Mouse (Mus musculus) cortical plate, adult 2 months (tissue): ENCODE results near the gene Hist1h2ac. TPM values are rescaled to one million over a fixed set of nuclear protein-coding genes. Genes with fewer than 3 reads are reported as not detected.
A peak's percentile ranks its signal among the peaks of the same experiment; 100 is the strongest.
"Not testable (repeated sequence)": the region's sequence is repeated elsewhere in the genome, so short reads cannot be mapped to it uniquely, and the experiment has no call there.

Source experiments
- H3K27ac ChIP-seq: fragments of 200-500 bp; 2 replicates; pipeline ENCODE4 v1.5.1; 2012; ENCODE audit warnings: low read length, control low read depth, inconsistent platforms; ENCODE audit not compliant: insufficient read depth
- H3K4me1 ChIP-seq: fragments of 200-500 bp; 2 replicates; pipeline ENCODE4 v1.6.1; 2011; ENCODE audit warnings: low read length; ENCODE audit not compliant: control insufficient read depth, insufficient read depth
- H3K4me3 ChIP-seq: fragments of 200-500 bp; 2 replicates; pipeline ENCODE4 v1.5.1; 2011; ENCODE audit warnings: mild to moderate bottlenecking, low read length, control low read depth; ENCODE audit not compliant: insufficient read depth
- CTCF ChIP-seq: fragments of 200-500 bp; IDR thresholded peaks from 2 replicates; pipeline ENCODE4 v1.5.1; 2011; ENCODE audit warnings: mild to moderate bottlenecking, control low read depth, low read length; ENCODE audit not compliant: insufficient read depth; ENCODE audit errors: extremely low read depth
- POLR2A ChIP-seq: fragments of 200-500 bp; IDR thresholded peaks from 2 replicates; pipeline ENCODE4 v1.6.1; 2011; ENCODE audit warnings: mild to moderate bottlenecking, low read length, control low read depth; ENCODE audit not compliant: insufficient read depth; ENCODE audit errors: extremely low read depth
- polyA plus RNA-seq: library from polyadenylated mRNA; depleted of rRNA; stranded (reverse); fragments of >200 nt; gene quantifications from 2 replicates; pipeline ENCODE4 v1.2.3, GENCODE M21; 2012

Gene Hist1h2ac
- polyA plus RNA-seq, 1 experiment = 1.5 TPM

DNA sequence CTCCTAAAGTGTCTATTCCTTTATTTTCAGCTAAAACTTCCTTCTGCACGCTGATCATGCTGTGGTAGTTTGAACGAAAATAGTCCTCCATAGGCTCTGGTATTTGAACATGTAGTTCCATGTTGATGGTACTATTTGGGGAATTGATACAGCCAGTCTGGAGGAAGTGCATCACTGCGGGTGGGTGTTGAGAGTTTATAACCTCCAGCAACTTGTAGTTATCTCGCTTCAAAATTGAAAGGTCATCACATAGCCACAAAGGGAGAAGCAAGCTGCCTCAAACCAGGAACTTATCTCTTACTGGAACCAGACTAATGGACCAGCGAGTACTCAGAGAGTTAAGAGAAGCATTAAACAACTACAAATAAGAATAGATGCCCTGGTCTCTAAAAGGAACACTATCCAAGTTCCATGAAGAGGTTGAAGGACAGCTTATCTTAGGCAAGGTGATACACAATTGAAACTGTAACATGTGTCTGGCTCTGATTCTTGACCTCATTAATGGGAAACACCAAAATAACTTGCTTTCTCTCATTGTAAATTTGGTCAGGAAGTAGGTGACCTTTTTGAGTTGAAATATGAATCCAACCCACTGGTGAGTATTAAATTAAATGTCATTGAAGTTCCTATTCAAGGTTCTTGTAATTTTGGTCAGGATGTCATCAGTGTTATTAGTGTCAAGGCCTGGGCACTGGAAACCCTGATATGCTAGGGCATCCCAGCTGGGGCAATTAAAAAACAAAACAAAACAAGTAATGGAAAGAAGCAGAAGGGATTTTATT, 32.7 kb upstream of the Hist1h2ac start:
- H3K4me1 ChIP-seq = no peaks in the 10 kb centered on the region
- no peak overlapping the region for H3K27ac ChIP-seq
- no peak overlapping the region for H3K4me3 ChIP-seq
- TF ChIP-seq CTCF = no peak
- no peak for TF ChIP-seq POLR2A

DNA sequence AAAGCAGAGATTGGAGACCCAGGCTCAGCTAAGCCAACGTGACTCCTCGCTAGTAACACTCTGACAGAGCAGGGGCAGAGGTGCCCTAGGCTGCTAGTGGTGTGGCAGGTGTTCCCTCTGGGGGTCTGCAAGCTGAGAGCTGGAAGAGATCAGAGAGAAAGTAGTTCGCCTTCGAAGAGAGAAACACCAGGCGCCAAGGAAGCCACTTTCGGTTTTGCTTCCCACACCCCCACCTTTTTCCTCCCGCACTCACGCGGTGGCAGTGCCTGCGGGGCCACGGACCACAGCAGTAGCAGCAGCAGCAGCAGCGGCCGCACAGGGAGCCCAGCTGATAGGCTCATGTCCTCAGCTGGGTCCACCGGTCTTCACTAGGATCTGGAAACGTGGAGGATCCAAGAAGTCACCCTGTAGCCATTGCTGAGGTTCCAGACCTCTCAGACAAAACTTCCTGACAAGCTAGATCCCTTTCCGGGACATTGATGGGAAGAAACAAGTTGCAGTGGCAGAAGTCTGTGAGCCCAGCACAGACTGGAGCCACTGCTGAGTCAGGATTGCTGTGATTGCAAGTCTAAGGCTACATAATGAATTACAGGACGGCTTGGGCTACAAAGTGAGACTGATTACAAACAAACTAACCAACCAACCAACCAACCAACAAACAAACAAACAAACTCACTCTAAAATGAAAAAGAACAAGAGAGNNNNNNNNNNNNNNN, 26.8 kb upstream of the Hist1h2ac start, which contains the start of gene Hfe:
Gene Hfe (minus strand): TSS at position 481 of the 716 bp plus-strand sequence.
- H3K4me3 ChIP-seq = peak within 1 kb of the TSS; percentile 59
- TF ChIP-seq POLR2A = no peak
- no peak for TF ChIP-seq CTCF
- H3K27ac ChIP-seq = no peak within 1 kb of the TSS
- H3K4me1 ChIP-seq = no peaks in the 10 kb centered on the region

DNA sequence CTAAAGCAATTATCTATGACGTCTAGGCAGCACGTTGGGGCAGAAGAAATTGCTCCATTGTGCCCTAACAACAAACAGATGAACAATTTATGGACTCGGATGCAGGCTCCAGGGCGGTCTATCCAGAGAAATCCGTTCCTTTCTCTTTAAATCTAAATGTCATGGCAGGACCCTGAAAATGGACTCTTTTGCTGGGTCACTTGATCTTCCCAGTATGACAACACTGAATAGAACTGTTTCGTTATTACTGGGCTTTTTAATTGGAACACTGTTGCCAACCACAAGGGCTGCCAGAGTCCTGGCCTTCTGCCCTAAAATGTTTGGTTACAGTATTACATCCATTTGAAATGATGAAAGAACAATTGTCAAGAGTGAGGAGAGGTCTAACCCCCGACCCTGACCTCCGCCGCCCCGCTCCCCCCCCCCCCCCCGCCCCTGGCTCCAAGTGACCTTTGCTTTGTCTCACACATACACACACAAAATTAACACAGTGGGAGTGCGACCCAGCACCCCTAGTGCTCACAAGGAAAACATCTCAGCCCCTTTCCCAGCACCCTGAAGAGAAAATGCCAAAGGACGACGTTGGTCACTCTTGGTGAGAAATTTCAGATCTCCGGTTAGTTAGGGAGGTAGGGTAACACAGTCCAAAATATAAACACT, 26.1 kb upstream of the Hist1h2ac start:
- TF ChIP-seq CTCF (no peak), POLR2A (no peak)
- no peaks in the 10 kb centered on the region for H3K4me1 ChIP-seq
- peak overlapping the region; percentile 59 for H3K4me3 ChIP-seq
- no peak overlapping the region for H3K27ac ChIP-seq

DNA sequence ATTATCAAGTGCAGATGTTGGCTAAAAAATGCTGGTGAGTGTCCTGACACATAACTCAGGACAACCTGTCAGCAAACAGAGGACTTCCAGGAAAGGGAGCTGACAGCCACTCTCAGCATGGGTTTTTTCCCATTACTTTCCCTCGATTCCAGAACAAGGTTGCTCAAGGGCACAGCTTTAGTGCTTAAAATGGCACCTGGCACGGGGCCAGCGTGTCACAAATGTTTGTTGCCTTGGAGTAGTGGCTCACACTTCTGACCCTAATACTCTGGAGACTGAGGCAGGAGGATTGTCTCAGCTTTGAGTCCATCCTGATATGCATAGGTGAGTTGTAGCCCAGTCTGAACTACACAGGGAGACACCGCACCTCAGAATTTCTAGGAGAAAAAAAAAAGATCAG, 24.9 kb upstream of the Hist1h2ac start:
- Histone ChIP-seq H3K4me3 (no peak overlapping the region), H3K27ac (no peak overlapping the region), H3K4me1 (no peaks in the 10 kb centered on the region)
- TF ChIP-seq POLR2A (no peak), CTCF (no peak)

DNA sequence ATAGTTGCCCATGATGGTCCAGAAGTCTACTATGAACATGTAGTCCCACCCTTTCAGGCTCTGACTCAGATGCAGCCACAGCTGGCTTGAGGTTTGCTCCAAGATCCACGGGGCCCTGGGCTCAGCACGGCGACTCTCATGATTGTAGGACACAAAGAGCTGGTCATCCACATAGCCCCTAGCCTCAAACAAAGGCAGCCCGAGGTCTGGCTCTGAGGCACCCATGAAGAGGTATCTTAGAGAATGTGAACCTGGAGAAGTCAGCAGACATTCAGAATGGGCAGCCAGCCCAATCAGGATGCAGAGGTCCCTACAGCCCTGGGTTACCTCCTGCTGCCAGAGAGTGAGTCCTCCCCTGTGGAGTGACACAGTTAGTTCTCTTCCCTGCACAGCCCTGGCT, 24.3 kb upstream of the Hist1h2ac start:
- TF ChIP-seq POLR2A = no peak
- TF ChIP-seq CTCF = no peak

DNA sequence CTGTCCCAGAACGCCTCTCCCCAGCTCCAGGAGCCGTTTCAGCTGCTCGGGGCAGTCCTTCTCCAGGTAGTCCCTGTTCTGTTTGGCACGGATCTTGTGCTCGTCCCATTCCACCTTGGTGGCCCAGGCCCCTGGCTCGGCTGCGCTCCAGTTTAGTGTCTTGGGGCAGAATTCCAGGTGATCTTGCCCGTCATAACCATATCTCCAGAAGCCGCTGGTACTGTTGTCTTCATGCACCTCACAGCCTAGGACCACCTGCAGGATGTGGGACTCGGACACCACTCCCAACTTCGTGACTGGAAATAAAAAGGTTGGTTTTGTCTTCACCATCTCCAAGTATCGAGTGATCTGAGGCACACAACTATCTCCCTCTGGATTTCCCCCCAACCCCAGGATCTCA, 23.0 kb upstream of the Hist1h2ac start:
- H3K27ac ChIP-seq = no peak overlapping the region
- no peak overlapping the region for H3K4me3 ChIP-seq
- no peaks in the 10 kb centered on the region for H3K4me1 ChIP-seq
- TF ChIP-seq CTCF (no peak), POLR2A (no peak)

More for the DNA sequence above, 24.3 kb upstream of the Hist1h2ac start:
- no peak overlapping the region for H3K27ac ChIP-seq
- no peak overlapping the region for H3K4me3 ChIP-seq
- H3K4me1 ChIP-seq = no peaks in the 10 kb centered on the region

DNA sequence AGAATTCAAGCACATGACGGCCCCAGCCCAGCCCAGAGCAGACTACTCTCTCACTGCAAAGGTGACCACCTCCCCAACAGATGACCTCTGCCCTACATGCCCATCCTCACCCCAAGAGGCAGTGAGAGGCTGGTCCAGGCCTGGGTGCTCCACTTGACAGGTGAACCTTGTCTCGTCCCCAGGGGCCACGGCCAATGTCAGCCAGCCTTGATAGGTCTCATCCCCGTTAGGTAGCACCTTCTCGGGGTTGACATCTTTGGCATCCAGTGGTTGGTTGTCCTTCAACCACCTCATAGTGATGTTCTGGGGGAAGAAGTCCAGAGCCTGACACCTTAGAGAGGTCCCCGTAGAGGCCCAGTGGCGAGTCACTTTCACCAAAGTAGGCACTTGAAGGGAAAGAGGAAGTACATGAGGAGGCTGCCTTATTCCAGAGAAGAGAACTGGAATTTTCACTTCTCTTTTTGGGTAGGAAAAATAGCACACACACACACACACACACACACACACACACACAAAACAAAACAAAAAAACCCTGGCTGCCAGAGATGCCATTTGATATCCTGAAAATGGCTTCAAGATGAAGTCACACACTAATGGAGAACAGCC, 22.1 kb upstream of the Hist1h2ac start:
- no peak overlapping the region for H3K4me3 ChIP-seq
- TF ChIP-seq CTCF (no peak), POLR2A (no peak)
- H3K27ac ChIP-seq = no peak overlapping the region
- H3K4me1 ChIP-seq = no peaks in the 10 kb centered on the region

DNA sequence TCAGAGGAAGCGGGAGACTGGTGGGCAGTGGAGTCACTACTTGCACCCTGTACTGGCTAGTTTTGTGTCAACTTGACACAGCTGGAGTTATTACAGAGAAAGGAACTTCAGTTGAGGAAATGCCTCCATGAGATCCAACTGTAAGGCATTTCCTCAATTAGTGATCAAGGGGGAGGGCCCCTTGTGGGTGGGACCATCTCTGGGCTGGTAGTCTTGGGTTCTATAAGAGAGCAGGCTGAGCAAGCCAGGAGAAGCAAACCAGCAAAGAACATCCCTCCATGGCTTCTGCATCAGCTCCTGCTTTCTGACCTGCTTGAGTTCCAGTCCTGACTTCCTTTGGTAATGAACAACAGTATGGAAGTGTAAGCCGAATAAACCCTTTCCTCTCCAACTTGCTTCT, 19.1 kb upstream of the Hist1h2ac start:
- not testable (repeated sequence) for H3K4me1 ChIP-seq, H3K4me3 ChIP-seq, H3K27ac ChIP-seq

DNA sequence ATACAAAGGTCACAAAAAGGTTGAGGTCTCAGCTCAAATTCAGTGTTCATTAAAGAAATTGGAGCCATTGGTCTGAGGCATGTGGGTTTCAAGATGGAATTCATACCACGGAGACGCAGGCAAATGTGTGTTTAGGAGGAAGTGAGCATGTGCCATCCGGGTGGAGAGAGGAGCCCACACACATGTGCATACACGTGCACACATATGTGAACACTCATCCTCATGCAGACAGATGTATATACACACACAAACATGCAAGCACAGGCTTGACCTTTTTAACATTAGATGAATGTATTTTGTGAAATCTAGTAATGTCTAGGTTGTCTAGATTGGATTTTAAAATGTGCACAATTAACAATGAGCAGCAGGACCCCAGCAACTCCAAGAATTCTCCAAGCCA, 18.5 kb upstream of the Hist1h2ac start:
- no peak overlapping the region for H3K4me3 ChIP-seq
- H3K27ac ChIP-seq = no peak overlapping the region
- no peaks in the 10 kb centered on the region for H3K4me1 ChIP-seq
- TF ChIP-seq POLR2A (no peak), CTCF (no peak)
